Comparison of ENCODE assay signal across 16 mouse cellular contexts in the genomic region with DNA sequence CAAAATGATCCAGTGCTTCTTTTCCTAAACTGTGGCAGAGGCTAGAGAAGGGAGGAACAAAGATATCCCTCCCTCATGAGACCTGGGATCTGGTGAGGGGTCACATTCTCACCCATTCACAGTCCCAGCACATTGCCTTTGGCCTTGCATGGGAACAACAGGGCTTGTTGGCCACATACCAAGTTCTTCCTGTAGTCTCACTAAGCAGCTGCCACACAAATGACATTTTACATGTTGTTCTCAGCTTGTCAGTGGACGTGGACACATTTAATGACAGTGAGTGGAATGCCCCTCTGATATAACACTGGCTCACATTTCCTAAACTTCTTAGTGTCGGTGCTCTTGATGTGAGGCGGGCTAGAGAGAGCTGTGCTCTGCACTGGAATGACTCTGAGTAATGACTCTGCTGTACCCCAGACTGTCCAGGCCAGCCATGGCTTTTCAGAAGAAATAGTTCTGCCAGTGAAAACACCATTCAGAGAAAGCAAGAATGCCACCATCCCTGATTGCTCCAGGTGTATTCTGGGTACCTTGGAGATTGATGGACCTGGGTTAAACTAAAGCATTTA. TPM values are rescaled to one million over a fixed set of nuclear protein-coding genes. Genes with fewer than 3 reads are reported as not detected.
A peak's percentile ranks its signal among the peaks of the same experiment; 100 is the strongest.
DNase-seq lines count a peak whose midpoint lies in the region; ATAC-seq and TF ChIP-seq lines count a peak whose summit lies in the region.
"Had no signal": no experiment of that assay in that cellular context is flagged by ENCODE, and none has a peak within 500 bp of the region (broad histone marks: within the 10 kb centered on the region; RNA-seq: fewer than 3 reads in every experiment).

No protein-coding gene starts in this region.

- H3K27ac ChIP-seq in heart, embryonic 11.5 days (ENCODE audit: low read depth, low read length) = no peak overlapping the region
- no peak overlapping the region for H3K27ac ChIP-seq in hindbrain, postnatal 0 days
- H3K27ac ChIP-seq in hindbrain, embryonic 12.5 days = no peak overlapping the region
- no peak overlapping the region for H3K27ac ChIP-seq in midbrain, embryonic 14.5 days (replicated peaks; ENCODE audit: low read depth, low read length)
- no peak overlapping the region for H3K27ac ChIP-seq in midbrain, embryonic 10.5 days (replicated peaks)
- H3K27ac ChIP-seq: liver, embryonic 13.5 days had no signal

- no peak overlapping the region for H3K4me3 ChIP-seq in heart, embryonic 11.5 days (ENCODE audit: low read depth, low read length)
- H3K4me3 ChIP-seq in hindbrain, postnatal 0 days (ENCODE audit: low read length) = no peak overlapping the region
- H3K4me3 ChIP-seq in hindbrain, embryonic 12.5 days = no peak overlapping the region
- H3K4me3 ChIP-seq in midbrain, embryonic 14.5 days (replicated peaks; ENCODE audit: low read depth, low read length) = no peak overlapping the region
- H3K4me3 ChIP-seq in midbrain, embryonic 10.5 days = no peak overlapping the region
- H3K4me3 ChIP-seq: liver, embryonic 13.5 days had no signal

- TF ChIP-seq CTCF in hindbrain, postnatal 0 days (IDR thresholded peaks at IDR 0.05; ENCODE audit: low read depth) = no peak

- H3K4me2 ChIP-seq in heart, embryonic 11.5 days = no peak overlapping the region
- H3K4me2 ChIP-seq in hindbrain, postnatal 0 days (ENCODE audit: low read depth, low read length) = no peak overlapping the region
- no peak overlapping the region for H3K4me2 ChIP-seq in hindbrain, embryonic 12.5 days (replicated peaks)
- no peak overlapping the region for H3K4me2 ChIP-seq in midbrain, embryonic 14.5 days (ENCODE audit: low read length)
- H3K4me2 ChIP-seq: liver, embryonic 13.5 days had no signal

- DNase-seq in heart, adult 11 months = peak; percentile 91
- peak; percentile 39 for DNase-seq in hindbrain, postnatal 0 days (ENCODE audit: low spot score)
- peak; percentile 18 for DNase-seq in midbrain, embryonic 14.5 days
- DNase-seq in midbrain, embryonic 10.5 days (ENCODE audit: low spot score) = no peak
- peak; percentile 6 for DNase-seq in lung, postnatal 14 days
- DNase-seq in B cell, adult 2 months = no peak
- DNase-seq: adrenal gland, postnatal 25 days; forebrain, postnatal 0 days; gastrocnemius, postnatal 36 days; kidney, postnatal 10 days; liver, embryonic 13.5 days; right cerebral cortex, postnatal 4 days had no signal

- H3K9me3 ChIP-seq in heart, embryonic 11.5 days (replicated peaks; ENCODE audit: control insufficient read depth, low read length) = no peaks in the 10 kb centered on the region
- H3K9me3 ChIP-seq in hindbrain, postnatal 0 days (ENCODE audit: low read length) = no peaks in the 10 kb centered on the region
- H3K9me3 ChIP-seq in hindbrain, embryonic 12.5 days (replicated peaks) = no peaks in the 10 kb centered on the region
- H3K9me3 ChIP-seq in midbrain, embryonic 14.5 days (ENCODE audit: control insufficient read depth, low read length) = no peaks in the 10 kb centered on the region
- no peaks in the 10 kb centered on the region for H3K9me3 ChIP-seq in midbrain, embryonic 10.5 days (replicated peaks)
- H3K9me3 ChIP-seq: liver, embryonic 13.5 days had no signal

- ATAC-seq in heart, embryonic 11.5 days (replicated peaks; ENCODE audit: insufficient number of reproducible peaks, low FRiP score, low TSS enrichment) = no peak
- 0 out of 2 replicates have a peak, but pooled peaks have one; percentile 40 for ATAC-seq in hindbrain, postnatal 0 days
- ATAC-seq in hindbrain, embryonic 12.5 days (ENCODE audit: low FRiP score) = no peak
- ATAC-seq in midbrain, embryonic 14.5 days (ENCODE audit: low FRiP score, low TSS enrichment) = no peak
- ATAC-seq: forebrain, postnatal 0 days; inflammation-experienced regulatory T-cells, adult 6 months had no signal

- H3K9ac ChIP-seq in heart, embryonic 11.5 days (ENCODE audit: low read depth, low read length) = no peak overlapping the region
- H3K9ac ChIP-seq in hindbrain, postnatal 0 days (replicated peaks; ENCODE audit: low read length) = no peak overlapping the region
- no peak overlapping the region for H3K9ac ChIP-seq in hindbrain, embryonic 12.5 days
- no peak overlapping the region for H3K9ac ChIP-seq in midbrain, embryonic 14.5 days (replicated peaks; ENCODE audit: low read length)
- H3K9ac ChIP-seq: forebrain, postnatal 0 days; liver, embryonic 13.5 days had no signal

- peaks cover 9% of the 10 kb centered on the region for H3K4me1 ChIP-seq in heart, embryonic 11.5 days (ENCODE audit: control insufficient read depth, insufficient read depth, low read length)
- H3K4me1 ChIP-seq in hindbrain, postnatal 0 days (ENCODE audit: insufficient read depth, low read length) = peaks cover 8% of the 10 kb centered on the region; the same call in 1 of the 2 replicates
- no peaks in the 10 kb centered on the region for H3K4me1 ChIP-seq in hindbrain, embryonic 12.5 days
- H3K4me1 ChIP-seq in midbrain, embryonic 14.5 days (ENCODE audit: control insufficient read depth, insufficient read depth, low read length) = no peaks in the 10 kb centered on the region
- no peaks in the 10 kb centered on the region for H3K4me1 ChIP-seq in midbrain, embryonic 10.5 days
- H3K4me1 ChIP-seq: liver, embryonic 13.5 days had no signal

- 48% methylated on average over 3 of the region's 3 CpGs for WGBS in heart, embryonic 11.5 days (ENCODE audit: insufficient replicate concordance)
- WGBS in hindbrain, postnatal 0 days = 47% methylated on average over 3 of the region's 3 CpGs
- 70% methylated on average over 3 of the region's 3 CpGs for WGBS in hindbrain, embryonic 12.5 days
- WGBS in midbrain, embryonic 14.5 days = 81% methylated on average over 3 of the region's 3 CpGs
- 84% methylated on average over 3 of the region's 3 CpGs for WGBS in midbrain, embryonic 10.5 days

- peaks cover 82% of the 10 kb centered on the region for H3K27me3 ChIP-seq in heart, embryonic 11.5 days (ENCODE audit: control insufficient read depth, insufficient read depth, low read length)
- no peaks in the 10 kb centered on the region for H3K27me3 ChIP-seq in hindbrain, postnatal 0 days (ENCODE audit: insufficient read depth, low read length)
- no peaks in the 10 kb centered on the region for H3K27me3 ChIP-seq in hindbrain, embryonic 12.5 days
- H3K27me3 ChIP-seq in midbrain, embryonic 14.5 days (ENCODE audit: control insufficient read depth, insufficient read depth, low read length) = no peaks in the 10 kb centered on the region
- 0 out of 2 replicates have a peak, but pooled peaks cover 3% of the 10 kb centered on the region for H3K27me3 ChIP-seq in midbrain, embryonic 10.5 days (ENCODE audit: low read depth, poor library complexity, severe bottlenecking)
- H3K27me3 ChIP-seq: liver, embryonic 13.5 days had no signal

- H3K36me3 ChIP-seq in heart, embryonic 11.5 days (ENCODE audit: control insufficient read depth, insufficient read depth, low read length) = no peaks in the 10 kb centered on the region
- peaks cover 26% of the 10 kb centered on the region; the same call in 1 of the 2 replicates for H3K36me3 ChIP-seq in hindbrain, postnatal 0 days (ENCODE audit: insufficient read depth, low read length)
- H3K36me3 ChIP-seq in hindbrain, embryonic 12.5 days = no peaks in the 10 kb centered on the region
- H3K36me3 ChIP-seq in midbrain, embryonic 14.5 days (ENCODE audit: control insufficient read depth, insufficient read depth, low read length) = 0 out of 2 replicates have a peak, but pooled peaks cover 6% of the 10 kb centered on the region
- no peaks in the 10 kb centered on the region for H3K36me3 ChIP-seq in midbrain, embryonic 10.5 days
- H3K36me3 ChIP-seq: liver, embryonic 13.5 days had no signal

RNA-seq across cellular contexts. Expression of gene Timp4, which starts 10.8 kb away (rescaled TPM):
- polyA plus RNA-seq in heart, embryonic 11.5 days (2014; fragmentation: Nextera tagmentation; extraction: Ambion mirVana) = 0.39 TPM in 1 of 2 replicates, not detected in the other
- total RNA-seq in hindbrain, postnatal 0 days (2014; rRNA removed) = 30.4 and 36.0 TPM in 2 replicates
- 48.4 and 53.5 TPM in 2 replicates for polyA plus RNA-seq in hindbrain, postnatal 0 days (2015; fragmentation: Nextera tagmentation; extraction: Ambion mirVana)
- 1.4 and 2.2 TPM in 2 replicates for polyA plus RNA-seq in hindbrain, embryonic 12.5 days (2016; fragmentation: Nextera tagmentation; extraction: Ambion mirVana)
- 8.4 and 11.5 TPM in 2 replicates for polyA plus RNA-seq in midbrain, embryonic 14.5 days (2014; fragmentation: Nextera tagmentation; extraction: Ambion mirVana)
- 0.06 and 0.12 TPM in 2 replicates for polyA plus RNA-seq in midbrain, embryonic 10.5 days (2016; fragmentation: Nextera tagmentation; extraction: Ambion mirVana)

RNA-seq across cellular contexts. Expression of gene Gm17482, which starts 14.1 kb away (rescaled TPM):
- not detected in 2 replicates for polyA plus RNA-seq in heart, embryonic 11.5 days (2014; fragmentation: Nextera tagmentation; extraction: Ambion mirVana)
- not detected in 2 replicates for total RNA-seq in hindbrain, postnatal 0 days (2014; rRNA removed)
- polyA plus RNA-seq in hindbrain, postnatal 0 days (2015; fragmentation: Nextera tagmentation; extraction: Ambion mirVana) = not detected in 2 replicates
- polyA plus RNA-seq in hindbrain, embryonic 12.5 days (2016; fragmentation: Nextera tagmentation; extraction: Ambion mirVana) = not detected in 2 replicates
- not detected in 2 replicates for polyA plus RNA-seq in midbrain, embryonic 14.5 days (2014; fragmentation: Nextera tagmentation; extraction: Ambion mirVana)
- not detected in 2 replicates for polyA plus RNA-seq in midbrain, embryonic 10.5 days (2016; fragmentation: Nextera tagmentation; extraction: Ambion mirVana)
- total RNA-seq: adrenal gland, postnatal 25 days; forebrain, postnatal 0 days; gastrocnemius, postnatal 36 days; left cerebral cortex, postnatal 14 days had no signal
- polyA plus RNA-seq: forebrain, postnatal 0 days; inflammation-experienced regulatory T-cells, adult 6 months; liver, embryonic 13.5 days had no signal

Comparison
In these comparisons a context has a peak if more than half of its experiments do, and no peak if none do; other contexts are left out.
1. DNase-seq: peak in heart, adult 11 months (single experiment), hindbrain, postnatal 0 days (single experiment), midbrain, embryonic 14.5 days (single experiment) and lung, postnatal 14 days (single experiment); none in midbrain, embryonic 10.5 days (single experiment) and B cell, adult 2 months (0 of 2).